Mouse (Mus musculus) liver, adult 2 months (tissue): ENCODE data around the gene Eif4g1. TPM values are rescaled to one million over a fixed set of nuclear protein-coding genes. Genes with fewer than 3 reads are reported as not detected.

Experiments
- DNase-seq: peaks from one replicate; pipeline ENCODE4 v3.0.0-alpha.2; 2011; ENCODE audit warnings: low read depth, low spot score; ENCODE audit errors: extremely low read depth
- H3K27ac ChIP-seq: fragments of 200-500 bp; replicated peaks from 2 replicates; pipeline ENCODE4 v1.5.1; 2012; ENCODE audit warnings: low read depth, mild to moderate bottlenecking, control low read depth, inconsistent platforms, low read length; ENCODE audit not compliant: insufficient read depth
- H3K27me3 ChIP-seq: fragments of 200-500 bp; 2 replicates; pipeline ENCODE4 v1.6.1; 2012; ENCODE audit warnings: mild to moderate bottlenecking, moderate library complexity, low read length, inconsistent platforms; ENCODE audit not compliant: control insufficient read depth, insufficient read depth
- H3K36me3 ChIP-seq: fragments of 200-500 bp; 2 replicates; pipeline ENCODE4 v1.6.1; 2012; ENCODE audit warnings: low read length, inconsistent platforms; ENCODE audit not compliant: control insufficient read depth, insufficient read depth
- H3K4me1 ChIP-seq: fragments of 200-500 bp; 2 replicates; pipeline ENCODE4 v1.6.1; 2011; ENCODE audit warnings: low read length; ENCODE audit not compliant: control insufficient read depth, insufficient read depth
- H3K4me3 ChIP-seq: fragments of 200-500 bp; 2 replicates; pipeline ENCODE4 v1.5.1; 2011; ENCODE audit warnings: low read depth, mild to moderate bottlenecking, control low read depth, low read length, moderate library complexity; ENCODE audit not compliant: insufficient read depth
- H3K79me2 ChIP-seq: fragments of 200-500 bp; 2 replicates; pipeline ENCODE4 v1.6.1; 2012; ENCODE audit warnings: inconsistent platforms, mild to moderate bottlenecking, low read length, moderate library complexity; ENCODE audit not compliant: control insufficient read depth, insufficient read depth
- H3K9ac ChIP-seq: fragments of 200-500 bp; 2 replicates; pipeline ENCODE4 v1.6.1; 2012; ENCODE audit warnings: low read depth, mild to moderate bottlenecking, control low read depth, inconsistent platforms, low read length
- CTCF ChIP-seq: fragments of 200-500 bp; IDR thresholded peaks from 2 replicates; pipeline ENCODE4 v1.5.1; 2011; ENCODE audit warnings: low read depth, low read length, control low read depth
- POLR2A ChIP-seq: fragments of 200-500 bp; IDR thresholded peaks from 2 replicates; pipeline ENCODE4 v1.6.1; 2011; ENCODE audit warnings: low read length, control low read depth; ENCODE audit not compliant: insufficient read depth; ENCODE audit errors: extremely low read depth
- WGBS: fragments of 180-500 bp; shearing (Covaris S2); methylation state at CpG from one replicate; pipeline ENCODE4 v1.1.7; 2018; 5-methylcytosine and 5-hydroxymethylcytosine counted together
- polyA plus RNA-seq: library from polyadenylated mRNA; depleted of rRNA; stranded (reverse); fragments of >200 nt; gene quantifications from 2 replicates; pipeline ENCODE4 v1.2.3, GENCODE M21; 2012; rRNA removed
- total RNA-seq: library from RNA; depleted of rRNA; stranded (reverse); fragments of >200 nt; gene quantifications from 2 replicates; pipeline ENCODE4 v1.2.3, GENCODE M21; 2014; rRNA removed

Eif4g1 gene
- total and polyA plus RNA-seq, 2 experiments, result 173 to 400 TPM

GRCm38 (mm10) chr16:20735651-20736050, 67.5 kb downstream of the Eif4g1 start:
- no peaks in the 10 kb centered on the region for H3K27me3 ChIP-seq

DNA sequence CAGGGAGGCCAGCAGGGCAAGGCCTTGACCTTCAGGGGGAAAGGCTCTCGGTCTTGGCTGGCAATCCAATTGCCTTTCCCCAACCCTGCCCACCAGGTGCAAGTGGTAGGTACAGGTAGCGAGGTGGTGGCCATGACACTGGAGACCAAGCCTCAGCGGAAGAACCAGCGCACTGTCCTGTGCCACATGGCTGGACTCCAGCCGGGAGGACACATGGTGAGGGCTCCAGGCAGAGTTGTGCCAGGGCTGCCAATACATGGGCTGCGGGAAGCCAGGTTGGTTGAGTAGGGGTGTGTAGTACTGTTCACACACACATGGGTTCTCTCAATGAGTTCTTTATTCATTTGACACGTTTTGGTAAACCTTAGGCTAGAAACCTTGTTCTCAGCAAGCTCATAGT, 68.1 kb downstream of the Eif4g1 start:
- DNase-seq, result no peak
- no peaks in the 10 kb centered on the region for H3K36me3 ChIP-seq
- no peak overlapping the region for H3K27ac ChIP-seq
- H3K27me3 ChIP-seq, result no peaks in the 10 kb centered on the region
- no peak overlapping the region for H3K9ac ChIP-seq
- H3K4me3 ChIP-seq, result no peak overlapping the region
- TF ChIP-seq POLR2A (no peak), CTCF (no peak)
- no peaks in the 10 kb centered on the region for H3K79me2 ChIP-seq
- no peaks in the 10 kb centered on the region for H3K4me1 ChIP-seq
- whole genome bisulfite sequencing, result 89% methylated on average over 7 of the region's 7 CpGs

More at GRCm38 (mm10) chr16:20735651-20736050, 67.5 kb downstream of the Eif4g1 start:
- Histone ChIP-seq H3K79me2 (no peaks in the 10 kb centered on the region), H3K9ac (no peak overlapping the region), H3K36me3 (no peaks in the 10 kb centered on the region), H3K27ac (no peak overlapping the region), H3K4me1 (no peaks in the 10 kb centered on the region), H3K4me3 (no peak overlapping the region)
- 93% methylated on average over 5 of the region's 5 CpGs for WGBS
- no peak for TF ChIP-seq CTCF
- no peak for TF ChIP-seq POLR2A
- DNase-seq, result no peak

DNA sequence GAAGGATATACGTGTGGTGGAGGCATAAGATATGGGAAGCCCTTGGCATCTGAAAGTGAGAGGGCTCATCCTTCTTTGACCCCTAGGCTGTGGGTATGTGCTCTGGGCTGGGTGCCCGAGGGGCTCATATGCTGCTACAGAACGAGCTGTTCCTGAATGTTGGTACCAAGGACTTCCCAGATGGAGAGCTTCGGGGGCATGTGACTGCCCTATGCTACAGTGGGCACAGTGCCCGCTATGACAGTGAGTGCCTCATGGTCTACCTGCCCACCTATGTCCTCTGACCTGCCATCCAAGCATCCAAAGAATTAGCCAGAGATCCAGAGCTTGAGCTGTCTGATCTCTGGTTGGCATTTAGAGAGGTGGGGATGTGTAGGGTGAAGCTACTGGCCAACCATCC, 68.7 kb downstream of the Eif4g1 start:
- no peaks in the 10 kb centered on the region for H3K36me3 ChIP-seq
- WGBS, result 88% methylated on average over 5 of the region's 5 CpGs
- no peak for TF ChIP-seq CTCF
- TF ChIP-seq POLR2A, result no peak
- no peak overlapping the region for H3K4me3 ChIP-seq
- H3K27ac ChIP-seq, result no peak overlapping the region
- H3K27me3 ChIP-seq, result no peaks in the 10 kb centered on the region
- DNase-seq, result no peak
- no peaks in the 10 kb centered on the region for H3K4me1 ChIP-seq
- no peaks in the 10 kb centered on the region for H3K79me2 ChIP-seq
- H3K9ac ChIP-seq, result no peak overlapping the region

- no peaks in the 10 kb centered on the region for H3K27me3 ChIP-seq
- DNase-seq, result no peak
- H3K27ac ChIP-seq, result no peak overlapping the region
- H3K9ac ChIP-seq, result no peak overlapping the region
- no peaks in the 10 kb centered on the region for H3K79me2 ChIP-seq
- 96% methylated on average over 9 of the region's 9 CpGs for WGBS
- TF ChIP-seq POLR2A (no peak), CTCF (no peak)
- H3K4me1 ChIP-seq, result no peaks in the 10 kb centered on the region
- H3K36me3 ChIP-seq, result no peaks in the 10 kb centered on the region
- H3K4me3 ChIP-seq, result no peak overlapping the region
Measured at GRCm38 (mm10) chr16:20739845-20740244, 71.7 kb downstream of the Eif4g1 start.

Other genes with a start within 250 kb of the Eif4g1 start
- gene Abcc5, start 241.9 kb upstream of the Eif4g1 start, total RNA-seq, result 6.6 and 7.9 TPM in 2 replicates
- gene Abcc5, start 241.9 kb upstream of the Eif4g1 start, polyA plus RNA-seq, result 4.3 and 7.7 TPM in 2 replicates
- 38.1 and 38.9 TPM in 2 replicates for gene Eif2b5, start 169.5 kb upstream of the Eif4g1 start, total RNA-seq
- 19.2 and 19.3 TPM in 2 replicates for gene Eif2b5, start 169.5 kb upstream of the Eif4g1 start, polyA plus RNA-seq
- gene Dvl3, start 151.3 kb upstream of the Eif4g1 start, total RNA-seq, result 2.5 and 5.8 TPM in 2 replicates
- gene Dvl3, start 151.3 kb upstream of the Eif4g1 start, polyA plus RNA-seq, result 11.6 and 15.0 TPM in 2 replicates
- 151 and 236 TPM in 2 replicates for gene Ap2m1, start 132.8 kb upstream of the Eif4g1 start, total RNA-seq
- gene Ap2m1, start 132.8 kb upstream of the Eif4g1 start, polyA plus RNA-seq, result 298 and 343 TPM in 2 replicates
- gene Abcf3, start 119.7 kb upstream of the Eif4g1 start, total RNA-seq, result 42.0 and 44.9 TPM in 2 replicates
- 29.5 and 48.5 TPM in 2 replicates for gene Abcf3, start 119.7 kb upstream of the Eif4g1 start, polyA plus RNA-seq
- not detected in 2 replicates for gene Vwa5b2, start 78.8 kb upstream of the Eif4g1 start, total RNA-seq
- not detected in 2 replicates for gene Vwa5b2, start 78.8 kb upstream of the Eif4g1 start, polyA plus RNA-seq
- gene Eef1akmt4, start 56.7 kb upstream of the Eif4g1 start, total RNA-seq, result 13.4 and 16.6 TPM in 2 replicates
- gene Eef1akmt4, start 56.7 kb upstream of the Eif4g1 start, polyA plus RNA-seq, result 18.9 and 21.7 TPM in 2 replicates
- gene Gm49333, start 56.7 kb upstream of the Eif4g1 start, total RNA-seq, result not detected in 2 replicates
- not detected in 2 replicates for gene Gm49333, start 56.7 kb upstream of the Eif4g1 start, polyA plus RNA-seq
- gene Alg3, start 56.6 kb upstream of the Eif4g1 start, total RNA-seq, result 6.5 and 10.1 TPM in 2 replicates
- gene Alg3, start 56.6 kb upstream of the Eif4g1 start, polyA plus RNA-seq, result 17.7 and 22.8 TPM in 2 replicates
- gene Camk2n2, start 47.0 kb upstream of the Eif4g1 start, total RNA-seq, result 0.18 and 0.60 TPM in 2 replicates
- gene Camk2n2, start 47.0 kb upstream of the Eif4g1 start, polyA plus RNA-seq, result 2.3 and 5.2 TPM in 2 replicates
- gene Ece2, start 38.5 kb upstream of the Eif4g1 start, total RNA-seq, result not detected in 2 replicates
- 0.04 TPM in 1 of 2 replicates, not detected in the other for gene Ece2, start 38.5 kb upstream of the Eif4g1 start, polyA plus RNA-seq
- gene Psmd2, start 16.7 kb upstream of the Eif4g1 start, total RNA-seq, result 138 and 146 TPM in 2 replicates
- 85.0 and 92.8 TPM in 2 replicates for gene Psmd2, start 16.7 kb upstream of the Eif4g1 start, polyA plus RNA-seq
- gene Fam131a, start 24.9 kb downstream of the Eif4g1 start, total RNA-seq, result 0.37 and 0.60 TPM in 2 replicates
- gene Fam131a, start 24.9 kb downstream of the Eif4g1 start, polyA plus RNA-seq, result 0.56 and 0.99 TPM in 2 replicates
- gene Polr2h, start 49.4 kb downstream of the Eif4g1 start, total RNA-seq, result 18.1 and 19.2 TPM in 2 replicates
- gene Polr2h, start 49.4 kb downstream of the Eif4g1 start, polyA plus RNA-seq, result 9.1 and 9.5 TPM in 2 replicates
- gene Clcn2, start 49.4 kb downstream of the Eif4g1 start, total RNA-seq, result 29.6 and 30.6 TPM in 2 replicates
- 58.6 and 64.0 TPM in 2 replicates for gene Clcn2, start 49.4 kb downstream of the Eif4g1 start, polyA plus RNA-seq
- 3.0 and 3.4 TPM in 2 replicates for gene Chrd, start 64.8 kb downstream of the Eif4g1 start, total RNA-seq
- gene Chrd, start 64.8 kb downstream of the Eif4g1 start, polyA plus RNA-seq, result 9.9 and 14.1 TPM in 2 replicates
- 1.7 and 2.4 TPM in 2 replicates for gene Thpo, start 66.2 kb downstream of the Eif4g1 start, total RNA-seq
- gene Thpo, start 66.2 kb downstream of the Eif4g1 start, polyA plus RNA-seq, result 21.2 and 37.0 TPM in 2 replicates